Mouse (Mus musculus): ENCODE data around the gene Pold1.

GRCm38 (mm10) chr7:44496771-44497109, 51.9 kb downstream of the Pold1 start:
- no peak for TF ChIP-seq POLR2A (IDR thresholded peaks at IDR 0.05; ENCODE audit: low read depth, low read length)
- no peak for TF ChIP-seq CTCF (IDR thresholded peaks at IDR 0.05; ENCODE audit: borderline replicate concordance, insufficient read depth, low read length)

Data from embryonic fibroblast, embryonic 13.5 days (primary cell).